Mouse (Mus musculus) 3T3-L1 (cell line): ENCODE results near the gene S100a5.

Source experiments
- DNase-seq: peaks from one replicate; pipeline ENCODE4 v3.0.0-alpha.2; 2015; ENCODE audit warnings: low read depth, low spot score

Gene S100a5

DNA sequence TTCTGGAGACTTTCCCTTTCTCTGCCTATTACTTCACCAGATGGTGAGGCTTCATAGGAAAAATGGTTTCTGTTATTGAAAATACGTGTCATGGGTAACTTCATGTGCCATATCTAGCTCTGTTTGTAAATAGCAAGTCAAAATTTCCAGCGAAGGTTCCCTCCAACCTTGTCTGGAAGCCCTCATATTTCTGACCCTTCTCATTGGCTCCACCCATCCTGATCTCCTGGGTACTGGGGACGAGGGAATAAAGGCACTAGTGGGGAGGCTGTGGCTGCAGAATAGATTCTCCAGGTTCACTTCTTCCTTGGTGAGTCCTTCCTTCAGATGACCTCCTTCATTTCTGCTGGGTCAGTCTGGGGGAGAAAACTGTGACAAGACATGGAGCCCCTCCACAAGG lies at the start of gene S100a5:
TSS of gene S100a5 (plus strand) at position 301 of the 400 bp plus-strand sequence.
- DNase-seq, result no peak

DNA sequence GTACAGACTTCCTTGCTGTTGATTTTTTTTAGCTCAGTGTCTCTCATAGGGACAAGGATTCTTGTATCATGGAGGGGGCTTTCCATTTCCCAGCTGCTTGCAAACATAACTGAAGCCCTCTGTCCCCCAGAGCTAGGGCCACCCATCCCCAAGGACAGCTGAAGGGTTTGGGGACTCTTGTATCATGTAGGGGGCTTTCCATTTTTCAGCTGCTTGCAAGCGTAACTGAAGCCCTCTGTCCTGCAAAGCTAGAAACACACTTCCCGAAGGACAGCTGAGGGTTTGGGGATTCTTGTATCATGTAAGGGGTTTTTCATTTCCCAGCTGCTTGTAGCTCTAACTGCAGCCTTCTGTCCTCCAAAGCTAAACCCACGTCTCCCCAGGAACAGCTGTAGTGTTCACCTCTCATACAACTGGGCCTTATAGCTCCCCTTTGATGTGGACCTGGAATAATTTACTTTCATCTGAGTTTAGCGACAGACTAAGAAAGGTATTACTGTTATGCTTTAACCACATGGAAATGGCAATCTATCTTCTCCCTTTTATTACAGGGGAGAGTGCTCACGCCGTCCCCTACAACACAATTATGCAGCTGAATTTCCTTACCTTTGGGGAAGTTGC lies 48.2 kb upstream of the S100a5 start, which contains the start of gene S100a3:
TSS of gene S100a3 (plus strand) at position 571 of the 621 bp plus-strand sequence.
- DNase-seq, result no peak

DNA sequence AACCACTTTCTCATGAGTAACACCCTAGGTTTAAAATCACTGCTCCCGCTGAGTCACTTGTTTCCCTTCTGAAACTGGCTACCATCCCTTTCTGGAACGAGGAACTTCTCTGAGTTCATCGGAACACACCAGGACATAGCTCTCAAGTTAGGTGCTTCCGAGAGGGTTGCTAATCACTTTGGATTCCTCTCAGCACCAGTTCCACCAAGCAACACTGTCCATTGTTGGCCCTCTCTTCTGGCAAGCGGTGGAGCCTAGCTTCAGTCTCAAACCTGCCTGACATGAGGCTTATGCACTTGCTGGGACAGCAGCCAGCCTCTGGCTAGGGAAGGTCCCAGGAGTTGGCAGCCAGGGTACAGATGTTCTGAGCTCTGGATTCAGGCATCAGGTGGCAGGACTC lies 33.6 kb upstream of the S100a5 start:
- peak; percentile 81 for DNase-seq

DNA sequence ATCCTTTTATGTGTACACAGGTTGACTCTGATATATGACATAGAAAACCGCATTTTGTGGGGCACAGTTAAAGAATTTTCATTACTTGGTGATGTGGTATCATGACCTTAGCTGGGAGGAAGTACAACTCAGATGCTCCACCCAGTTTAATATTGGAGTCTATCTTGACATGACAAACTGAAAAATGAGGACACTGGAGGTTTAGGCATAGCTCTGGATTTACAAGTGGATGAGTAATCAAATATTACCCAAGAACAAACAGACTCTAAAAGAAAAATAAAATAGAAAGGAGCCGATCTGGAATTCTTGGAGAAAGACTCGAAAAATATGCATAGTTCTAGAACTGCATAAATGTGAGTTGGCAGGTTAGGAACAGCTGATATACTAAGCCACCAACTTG lies 33.0 kb upstream of the S100a5 start:
- peak; percentile 79 for DNase-seq

DNA sequence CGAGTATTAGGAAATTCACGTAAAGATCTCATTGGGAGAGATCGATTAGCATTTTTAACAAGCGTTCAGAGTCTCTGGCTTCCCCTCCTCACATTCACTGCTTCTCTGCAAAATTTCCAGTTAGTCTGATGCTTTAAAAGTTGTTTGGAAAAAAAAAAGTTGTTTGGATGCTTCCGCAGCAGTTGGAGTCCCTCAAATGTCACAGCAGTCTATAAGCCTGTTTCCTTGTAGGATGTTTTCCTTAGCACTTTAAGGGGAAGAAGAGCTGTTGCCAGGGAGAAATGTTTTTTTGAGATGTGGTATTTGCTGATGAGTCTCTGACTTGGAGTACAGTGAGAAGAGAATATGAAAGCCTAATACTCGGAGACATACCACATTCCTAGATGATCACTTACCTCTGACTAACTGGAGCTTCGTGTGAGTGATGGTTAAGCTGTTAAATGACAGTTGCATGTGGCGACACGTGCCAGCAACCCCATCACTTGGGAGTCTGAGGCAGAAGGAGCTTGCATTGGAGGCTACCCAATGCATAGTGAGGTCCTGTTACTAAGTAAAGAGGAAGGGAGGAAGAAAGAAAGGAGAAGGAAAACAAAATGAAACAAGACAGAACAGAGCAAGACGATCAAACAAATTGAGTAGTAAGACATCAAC lies 31.8 kb upstream of the S100a5 start:
- peak; percentile 43 for DNase-seq

DNA sequence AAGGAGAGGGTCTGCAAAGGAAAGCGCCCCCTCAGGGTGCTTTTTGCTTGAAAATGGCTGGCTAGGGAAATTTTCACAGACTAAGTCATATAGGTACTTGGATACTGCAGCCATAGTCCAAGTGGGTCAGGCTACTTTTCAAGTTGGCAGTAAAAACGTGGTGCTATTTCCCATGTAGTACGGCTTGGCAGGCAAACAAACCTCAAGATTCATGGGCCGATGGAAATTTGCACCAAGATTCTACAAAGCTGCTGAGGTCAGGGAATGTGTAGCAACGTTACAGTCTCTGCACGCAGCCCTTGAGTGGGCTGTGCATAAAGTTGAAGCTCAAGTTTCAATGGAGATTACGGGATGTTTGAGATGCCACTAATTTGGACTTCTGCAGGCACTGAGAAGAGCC lies 28.9 kb upstream of the S100a5 start:
- no peak for DNase-seq

DNA sequence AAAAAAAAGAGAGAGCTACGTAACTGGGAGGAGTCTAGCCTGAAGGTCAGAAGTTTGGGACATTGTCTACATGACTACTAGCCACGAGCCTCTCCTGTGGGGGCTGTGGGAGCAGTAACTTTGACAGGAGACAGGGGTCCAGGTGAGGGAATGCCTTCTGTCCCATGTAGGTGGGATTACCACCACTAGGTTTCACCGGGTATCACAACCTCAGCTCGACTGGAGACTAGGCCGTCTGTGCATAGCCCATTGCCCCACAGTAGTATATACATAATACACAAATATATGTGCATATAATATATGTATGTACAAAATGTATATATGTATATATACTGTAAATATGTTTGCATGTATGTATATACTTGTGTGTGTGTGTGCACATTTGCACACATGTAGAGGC lies 27.2 kb upstream of the S100a5 start:
- DNase-seq, result no peak

DNA sequence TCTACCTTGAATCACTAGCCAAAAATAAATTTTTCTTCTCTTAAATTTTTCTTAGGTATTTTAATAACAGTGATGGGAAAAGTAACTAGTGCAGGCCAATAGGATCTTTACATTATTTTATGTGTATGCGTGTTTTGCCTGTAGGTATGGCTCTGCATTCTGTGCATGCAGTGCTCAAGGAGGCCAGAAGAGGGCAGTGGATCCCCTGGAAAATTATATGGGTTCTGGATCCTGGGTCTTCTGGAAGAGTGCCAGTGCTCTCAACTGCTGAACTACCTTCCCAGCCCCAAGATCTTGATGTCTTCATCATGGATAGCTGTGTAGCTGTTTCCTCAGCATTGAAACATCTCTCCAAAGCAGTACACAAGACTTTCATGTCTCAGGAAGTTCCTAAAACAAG lies 26.2 kb upstream of the S100a5 start:
- no peak for DNase-seq

DNA sequence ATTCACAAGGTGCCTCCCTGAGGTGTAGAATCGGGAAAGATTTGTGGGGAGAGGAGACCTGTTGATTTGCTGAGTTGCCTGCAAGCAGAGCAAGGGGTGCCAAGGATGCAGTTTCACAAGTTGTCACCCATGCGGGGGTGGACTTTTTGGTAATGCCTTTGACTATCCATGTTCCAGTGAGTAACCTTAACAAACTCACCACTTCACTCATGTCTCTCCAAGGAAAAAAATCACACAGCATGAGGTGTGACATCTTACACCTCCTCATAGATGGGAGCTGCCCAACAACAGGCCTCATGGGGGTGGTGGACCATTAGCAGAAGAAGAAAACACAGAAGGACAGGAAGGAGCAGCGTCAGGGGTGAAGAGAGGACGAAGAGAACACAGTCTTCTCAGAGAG lies 25.8 kb upstream of the S100a5 start:
- DNase-seq, result no peak

DNA sequence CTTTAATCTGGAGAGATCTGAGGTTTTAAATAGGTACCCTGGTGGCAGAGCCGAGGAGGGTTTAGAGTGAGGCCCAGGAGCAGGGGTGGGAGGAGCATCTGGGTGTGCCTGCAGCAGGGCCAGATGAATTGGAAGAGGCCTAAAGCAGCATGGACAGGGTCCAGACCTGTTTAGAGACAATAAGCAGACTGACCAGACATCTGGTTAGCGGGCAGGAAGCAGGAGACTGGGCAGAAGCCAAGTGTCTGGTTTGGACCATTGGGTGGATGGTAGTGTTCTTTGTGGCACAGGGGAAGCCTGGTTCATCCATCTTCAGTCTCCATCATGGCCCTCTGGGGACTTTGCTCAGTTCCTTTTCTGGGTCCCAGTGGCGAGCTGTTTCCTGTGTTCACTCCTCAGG lies 24.4 kb upstream of the S100a5 start:
- DNase-seq, result peak; percentile 91

DNA sequence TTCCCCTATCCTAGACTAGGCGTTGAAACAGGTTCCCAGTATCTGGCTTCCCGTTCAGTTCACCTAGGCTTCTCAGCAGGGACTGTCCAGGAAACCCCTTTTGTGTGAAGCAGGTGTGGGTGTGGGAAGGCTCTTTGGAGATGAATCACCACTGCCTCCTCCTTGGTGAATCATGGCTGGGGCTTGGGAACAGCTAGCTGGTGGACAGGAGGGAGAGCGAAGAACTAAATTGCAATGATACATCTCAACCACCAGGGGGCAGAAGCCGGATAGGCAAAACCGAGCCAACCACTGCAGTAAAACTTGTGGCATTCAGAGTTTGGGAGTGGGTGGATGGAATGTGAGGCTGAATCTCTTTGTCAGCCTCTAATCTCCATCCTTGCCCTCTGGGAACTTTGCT lies 22.7 kb upstream of the S100a5 start:
- DNase-seq, result peak; percentile 98

DNA sequence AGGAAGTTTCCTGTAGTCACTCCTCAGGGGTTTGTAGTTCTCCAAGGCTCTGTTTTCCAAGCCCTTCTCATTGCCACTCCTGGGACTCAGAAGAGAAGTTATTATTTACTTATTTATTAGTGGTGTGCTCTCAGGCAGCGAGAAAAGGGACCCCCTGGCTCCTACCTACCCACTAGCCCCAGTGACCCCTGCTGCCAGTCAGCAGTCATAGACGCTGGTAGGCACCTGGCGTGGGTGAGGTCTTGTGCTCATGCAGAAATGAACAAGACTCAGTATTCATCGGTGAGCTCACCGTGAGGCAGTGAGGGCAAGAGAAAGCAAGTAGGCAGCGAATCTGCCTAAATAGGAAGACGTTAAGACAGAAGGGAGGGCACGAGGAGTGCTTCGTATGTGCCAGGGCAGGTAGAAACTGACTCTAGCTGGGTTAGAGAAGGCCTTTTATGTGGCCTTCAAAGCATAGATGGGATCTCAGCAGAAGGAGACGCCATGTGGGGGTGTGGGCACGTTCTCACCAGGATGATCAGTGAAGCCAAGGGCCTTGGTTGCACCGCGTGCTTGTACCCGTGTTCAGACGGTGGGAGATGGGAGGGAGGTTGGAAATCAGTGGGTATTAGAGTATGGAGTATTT lies 22.2 kb upstream of the S100a5 start:
- no peak for DNase-seq

DNA sequence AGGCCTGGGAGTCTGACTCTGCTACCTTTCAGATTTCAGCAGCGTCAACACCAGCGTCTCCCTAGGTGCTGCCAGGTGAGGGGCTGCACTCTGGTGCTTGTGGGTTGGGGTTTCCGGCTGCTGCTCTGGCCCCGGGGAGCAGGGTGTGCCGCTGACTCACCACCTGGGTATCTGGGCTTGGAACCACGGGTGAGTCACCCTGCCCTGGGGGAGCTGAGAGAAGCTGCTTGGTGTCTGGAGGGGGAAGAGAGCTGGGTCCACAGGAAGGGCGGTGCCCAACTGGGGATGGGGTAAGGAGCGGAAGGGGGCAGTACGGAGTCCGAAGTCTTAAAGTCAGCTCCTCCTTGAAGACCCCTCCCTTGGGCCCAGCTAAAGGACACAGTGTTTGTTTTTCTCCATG lies 21.4 kb upstream of the S100a5 start:
- DNase-seq, result peak; percentile 99

DNA sequence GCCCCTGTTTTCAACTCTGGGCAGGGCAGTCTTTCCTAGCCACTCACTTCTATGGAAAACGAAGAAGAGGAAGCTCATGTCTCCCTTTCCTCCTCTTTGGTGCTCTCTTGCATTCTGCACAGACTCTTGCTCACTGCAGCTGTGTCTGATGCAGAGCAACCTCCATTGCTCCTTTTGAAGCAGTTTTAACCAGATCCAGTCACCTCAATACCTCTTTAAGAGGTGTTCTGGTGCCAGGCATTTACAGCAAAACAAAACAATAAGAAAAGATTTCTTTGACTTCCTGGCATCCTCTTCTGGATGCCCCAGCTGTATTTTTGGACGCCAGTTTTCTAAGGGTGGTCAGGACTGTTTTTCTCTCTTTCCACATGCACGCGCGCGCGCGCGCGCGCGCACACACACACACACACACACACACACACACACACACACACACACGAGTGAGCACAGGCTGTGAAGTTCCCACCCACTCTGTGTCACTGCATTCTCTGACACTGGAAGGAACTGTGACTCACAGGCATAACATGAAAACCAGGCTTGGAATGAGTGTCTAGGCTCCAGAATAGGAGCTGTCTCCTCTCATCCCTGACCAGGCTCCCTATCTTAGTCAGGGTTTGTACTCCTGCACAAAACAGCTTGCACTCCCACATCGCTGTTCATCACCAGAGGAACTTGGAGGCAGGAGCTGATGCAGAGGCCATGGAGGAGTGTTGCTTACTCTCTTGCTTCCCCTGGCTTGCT lies 20.8 kb upstream of the S100a5 start:
- DNase-seq, result peak; percentile 98

DNA sequence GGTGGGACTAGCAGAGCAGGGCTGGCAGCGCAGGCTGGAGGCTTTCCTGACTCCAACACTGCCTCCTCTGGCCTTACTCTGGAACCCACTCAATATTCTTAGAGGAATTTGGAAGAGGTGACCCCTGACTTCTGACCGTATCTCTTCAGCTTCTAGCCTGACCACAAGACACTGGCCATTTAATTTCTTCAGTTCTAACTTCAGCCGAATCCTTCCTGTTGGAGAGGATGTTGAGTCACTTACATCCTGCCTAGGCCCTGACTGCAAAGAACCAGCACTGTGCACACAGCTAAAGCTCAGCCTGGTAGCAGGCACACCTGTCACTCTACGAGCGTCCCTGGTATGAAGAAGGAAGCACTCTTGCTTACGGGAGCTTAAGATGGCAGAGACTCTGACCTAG lies 18.9 kb upstream of the S100a5 start:
- DNase-seq, result peak; percentile 89

DNA sequence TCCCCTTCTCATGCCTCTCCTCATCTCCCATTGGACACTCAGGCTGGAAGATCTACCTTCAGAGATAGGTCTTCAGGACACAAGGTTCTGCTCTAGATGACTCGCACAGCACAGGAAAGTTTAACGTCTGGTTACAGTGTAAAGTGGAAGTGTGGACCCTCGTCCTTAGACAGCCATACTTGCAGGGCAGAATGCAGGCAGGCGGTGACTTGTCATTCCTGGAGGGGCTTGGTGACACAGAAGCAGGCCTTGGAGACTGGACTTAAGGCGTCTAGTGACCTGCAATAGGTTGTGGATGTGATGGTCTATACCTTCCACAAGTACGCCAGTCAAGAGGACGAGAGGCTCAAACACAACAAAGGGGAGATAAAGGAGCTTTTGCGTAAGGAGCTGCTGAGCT lies 18.4 kb upstream of the S100a5 start, which contains the start of gene S100a2:
TSS of gene S100a2 (plus strand) at position 301 of the 400 bp plus-strand sequence.
- DNase-seq, result no peak

DNA sequence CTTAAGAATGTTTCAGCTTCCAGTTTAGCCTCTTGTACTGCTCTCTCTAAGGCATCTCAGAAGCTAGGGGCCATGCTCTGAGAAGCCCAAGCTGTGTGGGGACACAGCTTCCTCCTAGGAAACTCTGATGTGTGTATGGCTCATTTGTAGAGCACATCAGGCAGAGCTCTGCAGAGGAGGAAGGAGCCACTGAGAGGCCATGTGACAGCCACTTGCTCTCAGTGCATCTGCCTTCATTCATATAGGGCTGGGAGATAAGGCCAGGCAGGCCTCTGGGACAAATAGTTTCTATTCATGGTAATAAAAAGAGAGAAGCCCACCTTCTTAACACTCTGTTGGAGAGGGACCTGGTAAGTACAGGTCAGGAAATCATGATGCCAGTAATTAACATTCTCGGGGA lies 13.9 kb upstream of the S100a5 start:
- no peak for DNase-seq

DNA sequence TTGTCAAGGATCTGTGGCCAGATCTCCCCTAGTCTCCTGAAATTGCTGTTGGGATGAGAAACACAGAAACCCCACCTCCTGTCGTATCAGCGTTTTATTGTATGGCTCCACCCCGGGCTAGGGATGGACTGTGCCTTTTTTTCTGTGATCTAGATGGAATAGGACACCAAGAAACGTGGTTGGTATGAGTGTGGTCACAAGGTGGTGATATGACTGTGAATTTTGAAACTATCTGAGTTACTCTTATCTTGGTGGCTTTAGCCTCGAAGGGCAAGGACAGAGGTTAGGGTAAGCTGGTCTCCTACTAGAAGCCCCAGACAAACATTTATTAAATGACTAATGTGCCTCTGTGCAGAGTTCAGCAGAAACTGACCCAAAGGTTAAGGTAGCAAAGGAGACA lies 12.8 kb upstream of the S100a5 start:
- no peak for DNase-seq

DNA sequence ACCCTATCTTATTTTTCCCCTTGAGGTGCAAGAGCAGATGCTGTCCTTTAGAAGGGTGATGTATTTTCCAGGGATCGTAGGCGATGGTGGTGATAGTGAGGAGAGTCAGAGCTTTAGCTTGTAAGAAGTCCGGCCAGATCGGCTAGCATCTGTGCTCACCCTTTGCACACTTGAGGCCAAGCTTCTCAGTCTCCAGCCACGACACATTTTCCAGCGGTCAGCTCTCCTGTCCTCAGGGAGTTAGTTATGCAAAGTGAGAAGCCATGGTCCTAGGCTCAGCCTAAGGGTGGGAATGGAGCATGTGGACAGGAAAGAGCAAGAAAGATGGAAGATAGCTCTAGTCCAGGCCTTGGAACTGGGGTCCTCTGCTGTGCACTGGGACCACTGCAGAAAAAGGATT lies 11.5 kb upstream of the S100a5 start:
- no peak for DNase-seq

DNA sequence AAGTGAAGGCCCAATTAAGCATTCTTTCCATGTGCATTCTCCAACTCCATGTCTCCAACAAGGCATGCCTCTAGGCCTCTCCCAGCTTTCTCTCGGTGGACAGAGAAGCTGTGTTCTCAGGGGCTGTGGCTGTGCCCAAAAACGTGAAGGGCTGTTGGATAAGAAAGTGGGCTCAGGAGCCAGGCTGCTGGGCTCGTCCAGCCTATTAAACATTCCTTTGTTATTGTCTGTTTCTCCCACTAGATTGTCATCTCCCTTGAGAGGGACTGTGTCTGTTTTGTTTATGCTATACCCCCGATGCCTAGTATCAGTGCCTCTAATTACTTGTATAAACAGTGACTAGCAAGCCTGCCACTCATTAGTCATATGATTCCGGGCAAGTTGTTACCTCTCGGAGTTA lies 10.6 kb upstream of the S100a5 start:
- peak; percentile 67 for DNase-seq

DNA sequence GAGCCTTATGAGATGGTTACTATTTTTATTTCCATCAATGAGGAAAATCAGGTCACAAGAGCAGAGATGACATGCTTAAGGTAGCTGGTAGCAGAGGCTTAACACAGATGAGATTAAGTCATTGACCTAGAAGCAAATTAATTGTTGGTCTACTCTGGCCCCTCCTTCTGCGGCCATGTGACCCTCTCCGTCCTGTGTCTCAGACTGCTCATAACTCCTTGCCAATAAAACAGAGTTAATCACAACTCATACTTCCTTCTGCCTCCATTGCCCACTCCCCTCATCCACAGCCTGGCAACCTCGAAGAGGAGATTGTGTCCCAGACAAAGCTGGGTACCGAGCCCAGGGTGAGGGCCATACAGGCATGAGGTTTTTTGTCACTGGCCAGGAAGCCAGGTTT lies 10.1 kb upstream of the S100a5 start:
- peak; percentile 51 for DNase-seq

DNA sequence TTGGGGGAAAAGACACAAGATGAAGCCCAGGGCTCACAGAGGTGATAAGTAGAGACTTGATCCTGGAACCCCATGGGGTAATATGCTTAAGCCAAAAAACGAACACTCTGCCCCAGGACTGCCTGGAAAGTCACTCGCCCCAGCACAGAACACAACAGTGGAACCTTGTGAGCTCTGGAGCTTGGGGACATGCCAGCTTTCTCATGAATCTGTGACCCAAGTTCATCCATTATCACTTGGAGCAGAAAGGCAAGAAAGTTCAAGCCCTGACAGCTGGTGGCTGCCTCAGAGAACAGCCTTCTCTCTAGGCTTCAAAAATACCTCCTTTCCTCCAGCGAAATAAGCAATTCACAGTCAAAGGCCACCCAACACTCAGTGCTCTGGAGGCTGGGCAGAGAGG lies 8.9 kb upstream of the S100a5 start:
- DNase-seq, result no peak
